Mouse (Mus musculus) hindbrain, embryonic 16.5 days (tissue): Measurements from ENCODE around the gene Bpnt1. TPM values are rescaled to one million over a fixed set of nuclear protein-coding genes. Genes with fewer than 3 reads are reported as not detected.

Experiments
- ATAC-seq: fragments of 200-750 bp; cut with Nextera tagmentation; 2 replicates; pipeline ENCODE4 v1.8.0; 2017; ENCODE audit warnings: moderate TSS enrichment, moderate library complexity
- H3K27ac ChIP-seq: fragments of 300-500 bp; sonication (generic); 2 replicates; pipeline ENCODE4 v1.5.1; 2014; ENCODE audit warnings: low read depth, mild to moderate bottlenecking, control low read depth, low read length, moderate library complexity
- H3K27me3 ChIP-seq: fragments of 300-500 bp; sonication (generic); replicated peaks from 2 replicates; pipeline ENCODE4 v1.6.1; 2014; ENCODE audit warnings: low read length; ENCODE audit not compliant: control insufficient read depth, insufficient read depth
- H3K36me3 ChIP-seq: fragments of 300-500 bp; sonication (generic); 2 replicates; pipeline ENCODE4 v1.6.1; 2014; ENCODE audit warnings: mild to moderate bottlenecking, low read length, moderate library complexity, mixed read lengths; ENCODE audit not compliant: control insufficient read depth, insufficient read depth
- H3K4me1 ChIP-seq: fragments of 300-500 bp; sonication (generic); 2 replicates; pipeline ENCODE4 v1.6.1; 2014; ENCODE audit warnings: low read depth, low read length; ENCODE audit not compliant: control insufficient read depth, insufficient read depth
- H3K4me2 ChIP-seq: fragments of 300-500 bp; sonication (generic); 2 replicates; pipeline ENCODE4 v1.6.1; 2014; ENCODE audit warnings: mild to moderate bottlenecking, low read length, control low read depth, moderate library complexity
- H3K4me3 ChIP-seq: fragments of 300-500 bp; sonication (generic); 2 replicates; pipeline ENCODE4 v1.5.1; 2014; ENCODE audit warnings: mild to moderate bottlenecking, low read length, control low read depth, moderate library complexity
- H3K9ac ChIP-seq: fragments of 300-500 bp; sonication (generic); 2 replicates; pipeline ENCODE4 v1.6.1; 2014; ENCODE audit warnings: low read depth, mild to moderate bottlenecking, control low read depth, low read length, moderate library complexity
- H3K9me3 ChIP-seq: fragments of 300-500 bp; sonication (generic); 2 replicates; pipeline ENCODE4 v1.6.1; 2014; ENCODE audit warnings: mild to moderate bottlenecking, low read length, moderate library complexity; ENCODE audit not compliant: control insufficient read depth
- WGBS: fragments of 180-500 bp; shearing (Covaris S2); extraction: QIAGEN DNeasy Blood & Tissue Kit; methylation state at CpG from one replicate; pipeline ENCODE4 v1.1.7; 2014; 5-methylcytosine and 5-hydroxymethylcytosine counted together
- polyA plus RNA-seq: library from polyadenylated mRNA; unstranded; fragments of >200 nt; fragmentation: Nextera tagmentation; extraction: Ambion mirVana; gene quantifications from 2 replicates; pipeline ENCODE4 v1.2.1, GENCODE M21; 2015

Gene Bpnt1
- polyA plus RNA-seq, 1 experiment from 2014 or later: 61.5 TPM

DNA sequence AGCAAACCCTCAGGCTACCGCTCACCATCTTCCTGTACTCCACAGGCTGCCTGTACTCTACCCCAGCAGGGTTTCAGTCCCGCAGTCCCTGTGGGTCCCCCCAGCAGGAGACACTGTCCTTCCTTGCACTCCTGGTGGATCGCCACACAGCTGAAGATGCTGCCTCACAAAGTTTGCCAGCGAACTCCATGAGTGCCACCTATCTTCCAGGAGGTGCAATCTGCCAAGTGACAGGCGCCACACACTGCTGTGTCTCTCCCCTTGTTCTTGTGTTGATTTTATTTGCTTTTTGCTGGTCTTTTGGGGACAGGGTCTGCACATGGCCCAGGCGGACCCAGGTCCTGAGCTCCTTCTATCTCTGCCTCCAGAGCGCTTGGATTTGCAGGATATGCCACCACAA, 35.1 kb upstream of the Bpnt1 start:
- Histone ChIP-seq H3K27ac (no peak overlapping the region), H3K9ac (no peak overlapping the region), H3K4me3 (no peak overlapping the region), H3K4me1 (no peaks in the 10 kb centered on the region), H3K9me3 (no peaks in the 10 kb centered on the region), H3K4me2 (no peak overlapping the region), H3K27me3 (no peaks in the 10 kb centered on the region), H3K36me3 (peaks cover 22% of the 10 kb centered on the region)
- WGBS: 95% methylated on average over 7 of the region's 7 CpGs
- no peak for ATAC-seq

DNA sequence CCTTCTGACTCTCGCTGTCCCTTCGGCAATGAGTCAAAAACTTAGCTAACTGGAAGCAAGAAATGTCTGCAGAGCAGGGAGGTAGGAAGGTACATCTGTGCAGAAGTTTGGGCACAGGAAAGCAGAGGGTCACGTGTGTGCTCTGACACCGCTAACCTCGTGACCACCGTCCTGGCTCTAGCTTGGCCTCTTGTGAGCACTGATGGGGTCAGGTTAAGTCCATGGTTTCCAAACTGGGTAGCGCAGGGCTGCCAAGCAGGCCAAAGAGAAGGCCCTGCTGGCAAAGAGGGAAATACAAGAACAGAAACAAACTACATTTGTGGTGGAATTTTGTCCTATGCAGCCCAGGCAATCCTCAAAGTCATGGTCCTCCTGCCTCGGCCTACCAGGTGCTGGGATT, 33.5 kb upstream of the Bpnt1 start:
- H3K9ac ChIP-seq: no peak overlapping the region
- WGBS: 97% methylated on average over 8 of the region's 8 CpGs
- ATAC-seq: no peak
- no peak overlapping the region for H3K4me2 ChIP-seq
- H3K4me3 ChIP-seq: no peak overlapping the region
- H3K36me3 ChIP-seq: peaks cover 22% of the 10 kb centered on the region
- H3K4me1 ChIP-seq: no peaks in the 10 kb centered on the region
- no peaks in the 10 kb centered on the region for H3K27me3 ChIP-seq
- H3K9me3 ChIP-seq: no peaks in the 10 kb centered on the region
- H3K27ac ChIP-seq: no peak overlapping the region

DNA sequence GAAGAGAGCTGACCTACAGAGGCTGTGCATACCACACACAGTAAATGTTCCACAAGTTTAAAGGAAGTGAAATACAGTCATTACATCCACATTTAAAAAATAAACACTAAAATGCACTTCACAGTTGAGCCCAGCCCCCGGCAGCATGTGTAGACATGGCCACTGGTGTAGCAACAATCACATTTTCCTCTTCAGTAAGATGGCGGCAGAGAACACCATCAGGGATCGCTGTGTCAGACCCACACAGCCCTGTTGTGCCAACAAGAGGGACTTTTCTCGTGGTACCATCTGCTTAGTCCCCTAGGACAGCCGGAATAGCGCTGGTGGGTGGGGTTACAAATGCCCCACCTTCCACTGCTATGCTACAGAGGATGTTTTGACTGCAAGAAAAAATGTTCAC, 29.1 kb upstream of the Bpnt1 start:
- Histone ChIP-seq H3K9ac (no peak overlapping the region), H3K27me3 (no peaks in the 10 kb centered on the region), H3K4me3 (no peak overlapping the region), H3K9me3 (0 out of 2 replicates have a peak, but pooled peaks cover 3% of the 10 kb centered on the region), H3K27ac (no peak overlapping the region), H3K36me3 (peaks cover 17% of the 10 kb centered on the region), H3K4me1 (no peaks in the 10 kb centered on the region), H3K4me2 (no peak overlapping the region)
- 96% methylated on average over 6 of the region's 6 CpGs for WGBS
- no peak for ATAC-seq

DNA sequence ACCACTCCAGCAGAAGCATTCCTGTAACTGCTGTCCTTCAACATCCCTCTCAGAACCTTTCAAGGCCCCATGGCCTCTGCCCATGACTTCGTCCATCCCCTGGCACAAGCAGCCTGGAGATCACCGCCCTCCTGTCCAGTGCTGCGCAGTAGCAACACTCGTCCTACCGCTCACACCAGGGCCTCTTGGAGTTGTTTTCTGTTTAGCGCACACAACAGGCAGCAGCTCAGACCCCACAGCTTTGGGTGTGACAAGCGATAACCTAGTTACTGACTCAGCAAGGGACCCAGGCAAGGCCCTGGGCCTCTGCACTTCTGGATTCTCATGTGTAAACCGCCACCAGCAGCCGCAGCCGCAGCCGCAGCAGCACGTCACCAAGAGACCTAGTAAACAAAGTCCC, 25.1 kb upstream of the Bpnt1 start:
- Histone ChIP-seq H3K4me1 (no peaks in the 10 kb centered on the region), H3K27me3 (no peaks in the 10 kb centered on the region), H3K4me2 (no peak overlapping the region), H3K9ac (no peak overlapping the region), H3K4me3 (no peak overlapping the region), H3K9me3 (0 out of 2 replicates have a peak, but pooled peaks cover 3% of the 10 kb centered on the region), H3K27ac (no peak overlapping the region), H3K36me3 (peaks cover 17% of the 10 kb centered on the region)
- 98% methylated on average over 12 of the region's 12 CpGs for WGBS
- no peak for ATAC-seq

DNA sequence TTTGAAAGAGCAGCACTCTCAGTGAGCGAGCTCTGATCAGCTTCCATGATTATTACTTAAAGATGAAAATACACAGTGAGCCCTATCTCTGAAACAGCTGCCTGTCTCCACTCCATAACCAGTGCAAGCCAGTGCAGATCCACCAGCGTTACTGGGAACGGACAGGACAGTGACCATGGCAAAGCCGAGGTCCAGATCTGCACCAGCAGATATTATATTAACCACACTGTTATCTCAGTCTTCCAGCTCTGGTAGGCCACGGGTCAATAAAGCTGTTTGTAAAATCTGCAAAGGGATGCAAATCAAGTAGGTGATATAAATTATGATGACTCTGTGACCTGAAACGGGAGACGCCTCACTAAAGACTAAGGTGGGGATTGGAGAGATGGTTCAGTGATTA, 24.3 kb upstream of the Bpnt1 start:
- no peak for ATAC-seq
- Histone ChIP-seq H3K4me2 (no peak overlapping the region), H3K4me1 (no peaks in the 10 kb centered on the region), H3K27me3 (no peaks in the 10 kb centered on the region), H3K36me3 (peaks cover 17% of the 10 kb centered on the region), H3K27ac (no peak overlapping the region), H3K9me3 (0 out of 2 replicates have a peak, but pooled peaks cover 3% of the 10 kb centered on the region), H3K4me3 (no peak overlapping the region), H3K9ac (no peak overlapping the region)
- WGBS: 95% methylated on average over 7 of the region's 7 CpGs

DNA sequence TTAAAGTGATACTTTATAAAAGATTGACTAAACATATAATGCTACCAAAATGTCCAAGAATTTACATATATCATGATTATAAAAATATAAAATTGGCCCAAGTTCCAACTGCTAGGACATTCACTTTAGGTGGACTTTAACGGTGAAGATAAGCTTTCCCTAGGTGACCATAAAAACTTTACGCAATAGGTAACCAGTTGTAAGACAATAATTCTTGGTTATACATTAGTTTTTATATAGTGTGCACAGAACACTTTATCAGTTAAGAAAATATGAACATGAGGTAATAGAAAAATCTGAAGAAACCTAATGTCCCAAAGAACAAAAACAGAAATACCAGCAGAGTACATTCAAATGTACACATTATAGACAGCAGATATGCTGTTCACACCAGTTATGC, 23.6 kb upstream of the Bpnt1 start:
- no peaks in the 10 kb centered on the region for H3K4me1 ChIP-seq
- WGBS: 98% methylated on average over 2 of the region's 2 CpGs
- peaks cover 20% of the 10 kb centered on the region for H3K36me3 ChIP-seq
- H3K9me3 ChIP-seq: 0 out of 2 replicates have a peak, but pooled peaks cover 3% of the 10 kb centered on the region
- H3K27me3 ChIP-seq: no peaks in the 10 kb centered on the region
- no peak overlapping the region for H3K9ac ChIP-seq
- no peak for ATAC-seq
- no peak overlapping the region for H3K4me3 ChIP-seq
- H3K27ac ChIP-seq: no peak overlapping the region
- no peak overlapping the region for H3K4me2 ChIP-seq

DNA sequence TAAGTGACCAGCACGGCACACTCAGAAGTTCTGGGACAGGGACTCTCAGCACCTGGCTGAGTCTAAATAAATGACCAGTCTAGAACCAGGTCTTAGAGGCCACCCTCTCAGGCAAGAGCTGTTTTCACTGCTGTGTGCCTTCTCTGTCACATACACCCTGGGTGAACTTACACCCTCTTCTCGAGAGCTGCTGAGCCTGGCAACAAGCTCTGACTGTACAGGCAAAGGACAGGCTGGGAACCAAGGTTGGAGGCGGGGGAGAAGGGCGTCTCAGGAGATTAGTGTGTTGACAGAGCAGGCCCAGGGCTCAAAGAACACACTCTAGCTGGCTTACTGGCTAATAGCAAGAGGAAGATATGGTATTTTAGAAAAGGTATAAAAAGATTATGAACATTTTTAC, 23.0 kb upstream of the Bpnt1 start:
- H3K4me1 ChIP-seq: no peaks in the 10 kb centered on the region
- no peaks in the 10 kb centered on the region for H3K27me3 ChIP-seq
- no peak overlapping the region for H3K4me2 ChIP-seq
- H3K9me3 ChIP-seq: 0 out of 2 replicates have a peak, but pooled peaks cover 3% of the 10 kb centered on the region
- H3K36me3 ChIP-seq: peaks cover 24% of the 10 kb centered on the region
- WGBS: 75% methylated on average over 4 of the region's 4 CpGs
- no peak overlapping the region for H3K27ac ChIP-seq
- no peak overlapping the region for H3K9ac ChIP-seq
- no peak for ATAC-seq
- no peak overlapping the region for H3K4me3 ChIP-seq

DNA sequence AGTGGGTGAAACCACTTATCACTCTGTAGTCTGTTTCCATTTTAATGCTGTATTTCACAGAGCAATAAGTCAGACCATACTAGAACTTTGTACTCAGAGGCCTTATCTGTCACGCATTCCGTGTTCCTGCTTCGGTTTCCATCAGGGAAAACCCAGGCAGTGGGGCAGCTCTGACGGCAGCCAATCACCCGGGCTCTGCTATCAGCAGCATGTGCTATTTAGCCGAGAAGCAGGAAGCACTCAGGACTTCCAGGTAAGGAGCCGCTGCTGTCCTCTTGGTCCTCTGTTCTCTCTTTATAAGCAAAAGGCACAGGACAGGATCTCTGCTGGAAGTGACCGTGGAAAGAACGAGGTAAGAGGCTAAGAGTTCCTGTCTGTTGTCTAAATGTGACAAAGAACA, 20.0 kb upstream of the Bpnt1 start:
- Histone ChIP-seq H3K4me1 (no peaks in the 10 kb centered on the region), H3K4me2 (no peak overlapping the region), H3K27me3 (no peaks in the 10 kb centered on the region), H3K36me3 (peaks cover 23% of the 10 kb centered on the region), H3K9ac (no peak overlapping the region), H3K9me3 (no peaks in the 10 kb centered on the region), H3K27ac (no peak overlapping the region), H3K4me3 (no peak overlapping the region)
- WGBS: 93% methylated on average over 9 of the region's 9 CpGs
- ATAC-seq: no peak

DNA sequence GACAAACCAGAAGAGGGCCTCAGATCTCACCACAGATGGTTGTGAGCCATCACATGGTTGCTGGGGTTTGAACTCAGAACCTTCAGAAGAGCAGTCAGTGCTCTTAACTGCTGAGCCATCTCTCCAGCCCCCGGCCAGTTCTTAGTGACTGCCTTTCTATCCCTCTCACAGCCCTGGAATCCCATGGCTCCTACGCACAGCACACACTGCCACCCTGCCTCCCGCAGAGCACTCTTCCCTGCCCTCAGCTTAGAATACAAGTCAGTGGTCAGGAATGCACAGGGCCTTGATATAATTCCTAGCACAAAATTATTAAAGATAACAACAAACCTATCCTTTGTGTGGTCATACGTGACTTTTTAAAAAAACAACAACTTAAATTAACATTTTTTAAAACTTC, 17.4 kb upstream of the Bpnt1 start:
- WGBS: 92% methylated on average over 4 of the region's 4 CpGs
- H3K27me3 ChIP-seq: no peaks in the 10 kb centered on the region
- no peak overlapping the region for H3K27ac ChIP-seq
- no peak overlapping the region for H3K9ac ChIP-seq
- peaks cover 17% of the 10 kb centered on the region for H3K36me3 ChIP-seq
- ATAC-seq: no peak
- H3K4me1 ChIP-seq: no peaks in the 10 kb centered on the region
- H3K9me3 ChIP-seq: no peaks in the 10 kb centered on the region
- H3K4me2 ChIP-seq: no peak overlapping the region
- H3K4me3 ChIP-seq: no peak overlapping the region
